Mouse (Mus musculus) heart, embryonic 15.5 days (tissue): Measurements from ENCODE around the gene Ear10. TPM values are rescaled to one million over a fixed set of nuclear protein-coding genes. Genes with fewer than 3 reads are reported as not detected.
"Not testable (repeated sequence)": the region's sequence is repeated elsewhere in the genome, so short reads cannot be mapped to it uniquely, and the experiment has no call there.

ENCODE experiments used
- ATAC-seq: fragments of 200-750 bp; cut with Nextera tagmentation; replicated peaks from 2 replicates; pipeline ENCODE4 v1.8.0; 2017; ENCODE audit warnings: low read depth, moderate TSS enrichment; ENCODE audit not compliant: insufficient number of reproducible peaks, insufficient read depth, low FRiP score
- H3K27ac ChIP-seq: fragments of 300-500 bp; sonication (generic); 2 replicates; pipeline ENCODE4 v1.5.1; 2015; ENCODE audit warnings: mild to moderate bottlenecking, inconsistent platforms
- H3K27me3 ChIP-seq: fragments of 300-500 bp; sonication (generic); 2 replicates; pipeline ENCODE4 v1.6.1; 2015; ENCODE audit warnings: inconsistent platforms
- H3K36me3 ChIP-seq: fragments of 300-500 bp; sonication (generic); 2 replicates; pipeline ENCODE4 v1.6.1; 2015; ENCODE audit warnings: mild to moderate bottlenecking, inconsistent platforms
- H3K4me1 ChIP-seq: fragments of 300-500 bp; sonication (generic); replicated peaks from 2 replicates; pipeline ENCODE4 v1.6.1; 2015; ENCODE audit warnings: inconsistent platforms
- H3K4me2 ChIP-seq: fragments of 300-500 bp; sonication (generic); 2 replicates; pipeline ENCODE4 v1.6.1; 2015; ENCODE audit warnings: inconsistent platforms, mild to moderate bottlenecking, moderate library complexity
- H3K4me3 ChIP-seq: fragments of 300-500 bp; sonication (generic); 2 replicates; pipeline ENCODE4 v1.5.1; 2015; ENCODE audit warnings: mild to moderate bottlenecking, inconsistent platforms
- H3K9ac ChIP-seq: fragments of 300-500 bp; sonication (generic); 2 replicates; pipeline ENCODE4 v1.6.1; 2015; ENCODE audit warnings: mild to moderate bottlenecking, inconsistent platforms
- H3K9me3 ChIP-seq: fragments of 300-500 bp; sonication (generic); replicated peaks from 2 replicates; pipeline ENCODE4 v1.6.1; 2016; ENCODE audit warnings: inconsistent platforms
- WGBS: fragments of 180-500 bp; shearing (Covaris S2); methylation state at CpG from one replicate; pipeline ENCODE4 v1.1.7; 2015; ENCODE audit warnings: mixed read lengths; 5-methylcytosine and 5-hydroxymethylcytosine counted together
- polyA plus RNA-seq: library from polyadenylated mRNA; unstranded; fragments of >200 nt; fragmentation: Nextera tagmentation; extraction: Ambion mirVana; gene quantifications from 2 replicates; pipeline ENCODE4 v1.2.1, GENCODE M21; 2015

The Ear10 gene
- polyA plus RNA-seq, 1 experiment from 2014 or later = not detected

DNA sequence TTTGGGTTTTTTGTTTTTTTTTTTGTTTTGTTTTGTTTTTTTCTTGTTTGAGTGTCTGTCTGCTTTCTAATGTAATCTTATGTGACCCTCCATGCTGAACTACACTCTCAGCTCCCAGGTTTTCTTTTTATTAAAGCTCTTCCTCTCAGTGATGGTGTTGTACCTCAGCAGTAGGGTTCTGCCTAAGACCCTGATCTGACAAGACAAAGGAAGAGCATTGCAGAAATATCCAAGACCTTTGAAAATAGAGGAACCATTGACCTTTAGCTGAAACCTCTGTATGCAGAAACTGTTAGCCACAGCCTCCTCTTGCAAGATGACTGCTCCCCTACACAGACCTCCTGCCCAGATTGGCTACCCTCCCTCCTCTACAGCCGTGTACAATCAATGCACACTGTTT is 37.1 kb downstream of the Ear10 start:
- WGBS = 39% methylated on average over 1 of the region's 1 CpGs
- not testable (repeated sequence) for H3K36me3 ChIP-seq, H3K4me3 ChIP-seq, ATAC-seq, H3K4me1 ChIP-seq, H3K9me3 ChIP-seq, H3K9ac ChIP-seq, H3K27ac ChIP-seq, H3K27me3 ChIP-seq, H3K4me2 ChIP-seq

DNA sequence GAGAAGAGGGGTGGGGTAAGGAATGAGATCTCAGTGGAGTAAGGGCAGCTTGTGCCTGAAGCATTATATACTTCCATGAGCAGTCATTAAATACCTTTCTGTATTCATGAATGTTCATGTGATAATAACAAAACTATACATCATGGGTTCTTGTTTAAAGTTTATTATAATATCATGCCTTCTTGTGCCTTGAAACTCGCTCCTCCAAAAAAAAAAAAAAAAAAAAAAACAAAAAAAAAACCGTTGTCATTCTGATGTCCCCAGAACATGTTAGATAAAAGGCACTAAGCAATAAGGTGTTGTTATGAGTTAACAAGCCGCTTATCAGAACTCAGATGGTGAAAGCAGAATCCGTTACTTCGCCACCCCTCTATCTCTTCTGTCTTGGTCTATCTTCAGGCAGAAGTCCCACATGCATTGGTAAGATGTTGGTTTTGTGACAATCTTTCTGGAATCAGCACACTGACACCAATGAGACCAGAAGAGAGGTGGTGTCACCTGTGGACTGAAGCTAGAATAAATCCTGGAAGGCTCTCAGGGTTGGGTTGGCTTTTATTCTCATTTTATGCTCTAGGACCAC is 43.3 kb downstream of the Ear10 start:
- ATAC-seq, H3K4me2 ChIP-seq: not testable (repeated sequence)
- WGBS = 75% methylated on average over 5 of the region's 5 CpGs

DNA sequence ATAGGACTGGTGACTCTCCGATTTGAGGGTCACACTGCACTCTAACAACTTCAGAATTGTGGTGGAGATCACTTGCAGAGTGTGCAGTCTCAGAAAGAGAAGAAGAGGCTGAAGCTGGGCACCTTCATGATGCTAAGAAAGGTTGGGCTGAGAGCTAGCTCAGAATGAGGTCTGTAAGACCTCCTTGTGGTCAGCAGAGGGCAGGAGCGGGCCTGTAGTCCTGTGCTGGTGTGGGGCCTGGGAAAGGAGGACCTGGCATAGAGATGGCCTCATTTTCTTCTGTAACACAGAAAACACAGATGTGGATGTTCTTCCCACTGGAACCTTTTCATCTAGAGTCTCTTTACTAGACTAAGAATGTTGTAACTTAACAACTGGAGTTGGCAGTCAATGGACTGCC is 45.6 kb downstream of the Ear10 start:
- ATAC-seq, H3K9me3 ChIP-seq, H3K27me3 ChIP-seq, H3K4me1 ChIP-seq, H3K36me3 ChIP-seq, H3K9ac ChIP-seq, H3K27ac ChIP-seq, H3K4me2 ChIP-seq, H3K4me3 ChIP-seq: not testable (repeated sequence)
- 41% methylated on average over 1 of the region's 2 CpGs for WGBS

More for the DNA sequence above, 43.3 kb downstream of the Ear10 start:
- H3K9me3 ChIP-seq, H3K9ac ChIP-seq, H3K27ac ChIP-seq, H3K36me3 ChIP-seq, H3K27me3 ChIP-seq, H3K4me1 ChIP-seq, H3K4me3 ChIP-seq: not testable (repeated sequence)

DNA sequence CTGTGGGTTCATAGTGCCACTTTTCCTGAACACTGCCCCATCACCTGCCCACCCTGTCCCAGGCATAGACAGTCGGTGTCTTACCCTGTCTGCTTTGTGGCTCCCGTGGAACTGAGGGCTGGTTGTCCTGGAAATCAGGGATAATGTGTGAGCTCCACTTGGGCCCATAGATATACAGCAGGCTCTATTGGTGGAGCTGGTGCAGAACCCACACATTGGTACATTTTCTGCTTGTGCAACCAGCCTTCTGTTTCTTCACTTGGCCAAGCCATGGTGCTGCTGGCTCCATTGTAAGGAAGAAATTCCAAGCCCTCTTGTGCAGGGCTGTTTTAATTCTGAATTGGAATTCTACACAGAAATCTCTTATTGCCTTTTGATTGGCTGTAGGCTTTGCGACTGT is 47.9 kb downstream of the Ear10 start, which contains the start of gene Ear1:
TSS of gene Ear1 (minus strand) at position 101 of the 400 bp plus-strand sequence.
- ATAC-seq, H3K4me3 ChIP-seq: not testable (repeated sequence)

DNA sequence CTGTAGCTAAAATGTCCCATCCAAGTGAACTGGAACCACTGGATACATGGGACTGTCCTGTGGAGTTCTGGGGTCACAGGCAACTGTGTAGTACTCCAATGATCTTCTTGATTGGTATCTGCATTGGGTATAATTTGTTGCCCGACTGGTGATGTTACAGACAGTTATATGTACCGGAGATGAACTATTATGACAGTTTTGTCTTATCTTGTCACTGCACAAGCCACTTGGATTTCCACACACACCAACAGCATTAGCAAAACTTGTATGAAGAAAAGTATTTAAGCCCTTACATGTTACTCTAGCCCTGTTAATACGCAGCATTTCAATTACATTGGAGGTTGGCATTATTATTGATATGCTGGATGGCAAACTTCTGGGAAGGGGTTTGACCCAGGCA is 48.5 kb downstream of the Ear10 start:
- not testable (repeated sequence) for H3K4me3 ChIP-seq, H3K27me3 ChIP-seq, H3K9me3 ChIP-seq, H3K4me1 ChIP-seq, H3K4me2 ChIP-seq, H3K36me3 ChIP-seq, ATAC-seq, H3K9ac ChIP-seq, H3K27ac ChIP-seq
- WGBS = 89% methylated on average over 3 of the region's 3 CpGs

More for the DNA sequence above, 47.9 kb downstream of the Ear10 start, which contains the start of gene Ear1:
- not testable (repeated sequence) for H3K4me1 ChIP-seq, H3K9me3 ChIP-seq, H3K36me3 ChIP-seq, H3K4me2 ChIP-seq, H3K27me3 ChIP-seq, H3K9ac ChIP-seq, H3K27ac ChIP-seq
- whole genome bisulfite sequencing = 87% methylated on average over 3 of the region's 3 CpGs

Other genes starting within 250 kb of the Ear10 start
- not detected in 2 replicates for gene Gm8165, start 246.4 kb downstream of the Ear10 start, polyA plus RNA-seq
- 0.34 and 0.49 TPM in 2 replicates for gene Gm7324, start 225.7 kb downstream of the Ear10 start, polyA plus RNA-seq
- 0.09 TPM in 1 of 2 replicates, not detected in the other for gene Gm16506, start 196.1 kb downstream of the Ear10 start, polyA plus RNA-seq
- gene Gm6526, start 175.7 kb downstream of the Ear10 start, polyA plus RNA-seq = 0.10 TPM in 1 of 2 replicates, not detected in the other
- not detected in 2 replicates for gene Gm8180, start 138.8 kb downstream of the Ear10 start, polyA plus RNA-seq
- gene Ear1, start 48.0 kb downstream of the Ear10 start, polyA plus RNA-seq = not detected in 2 replicates
- 26.1 and 28.5 TPM in 2 replicates for gene Gm8113, start 1.8 kb upstream of the Ear10 start, polyA plus RNA-seq
- gene Ang5, start 33.5 kb upstream of the Ear10 start, polyA plus RNA-seq = not detected in 2 replicates
- not detected in 2 replicates for gene Ang6, start 78.7 kb upstream of the Ear10 start, polyA plus RNA-seq
- gene Ear2, start 179.1 kb upstream of the Ear10 start, polyA plus RNA-seq = 0.67 TPM in 1 of 2 replicates, not detected in the other
- not detected in 2 replicates for gene Gm3327, start 200.3 kb upstream of the Ear10 start, polyA plus RNA-seq